Mouse (Mus musculus): ENCODE measurements around the gene Bst2.

GRCm38 (mm10) chr8:71562751-71563150 lies 25.5 kb upstream of the Bst2 start:
- TF ChIP-seq POLR2A (IDR thresholded peaks at IDR 0.05; ENCODE audit: borderline replicate concordance, insufficient read depth, low read length): no peak
- peak; percentile 67 for TF ChIP-seq CTCF (IDR thresholded peaks at IDR 0.05; ENCODE audit: borderline replicate concordance, insufficient read depth, low read depth, low read length)
